Mouse (Mus musculus): Measurements from ENCODE around the gene Atxn7l2. TPM values are rescaled to one million over a fixed set of nuclear protein-coding genes. Genes with fewer than 3 reads are reported as not detected.
"Not testable (repeated sequence)": the region's sequence is repeated elsewhere in the genome, so short reads cannot be mapped to it uniquely, and the experiment has no call there.

Atxn7l2 gene
- total RNA-seq, 1 experiment, result 9.5 TPM

GRCm38 (mm10) chr3:108246857-108247256, 36.1 kb upstream of the Atxn7l2 start:
- Histone ChIP-seq H3K36me3 (ENCODE audit: control insufficient read depth, insufficient read depth, low read length, poor library complexity, severe bottlenecking) (no peaks in the 10 kb centered on the region), H3K4me3 (ENCODE audit: insufficient read depth in 1 of 2, low read depth in 1 of 2, low read length in 2 of 2, poor library complexity in 1 of 2, severe bottlenecking in 1 of 2) (no peak overlapping the region), H3K9me3 (ENCODE audit: control insufficient read depth, insufficient read depth, low read depth, low read length) (no peaks in the 10 kb centered on the region), H3K9ac (ENCODE audit: insufficient read depth, low read depth, low read length, poor library complexity, severe bottlenecking) (no peak overlapping the region), H3K4me1 (ENCODE audit: control insufficient read depth in 2 of 2, insufficient read depth in 2 of 2, low read length in 2 of 2, poor library complexity in 1 of 2) (no peaks in the 10 kb centered on the region), H3K27ac (ENCODE audit: insufficient read depth, low read depth, low read length, poor library complexity, severe bottlenecking) (peak overlapping the region; percentile 31; the same call in 1 of the 2 replicates)
- TF ChIP-seq MAFK (IDR thresholded peaks at IDR 0.05; ENCODE audit: insufficient read depth, low read depth, low read length) (no peak), ZNF384 (IDR thresholded peaks at IDR 0.05; ENCODE audit: low read depth, low read length) (no peak), HCFC1 (IDR thresholded peaks at IDR 0.05; ENCODE audit: borderline replicate concordance, insufficient read depth, low read length) (no peak), ZC3H11A (IDR thresholded peaks at IDR 0.05; ENCODE audit: borderline replicate concordance, low read depth, low read length) (no peak), CHD2 (IDR thresholded peaks at IDR 0.05; ENCODE audit: low read depth, low read length) (no peak)
- DNase-seq (ENCODE audit: low read depth, low spot score), result no peak
- in situ Hi-C loops (cut with MboI; ENCODE audit: low sequenced_read_pairs in 2 of 2, unreplicated experiment in 2 of 2), result no loop called here

GRCm38 (mm10) chr3:108241243-108241839, 30.6 kb upstream of the Atxn7l2 start:
- no peak for DNase-seq (ENCODE audit: low read depth, low spot score)
- in situ Hi-C loops (cut with MboI; ENCODE audit: low sequenced_read_pairs in 2 of 2, unreplicated experiment in 2 of 2), result no loop called here
- no peaks in the 10 kb centered on the region for H3K36me3 ChIP-seq (ENCODE audit: control insufficient read depth, insufficient read depth, low read length, poor library complexity, severe bottlenecking)
- H3K9ac ChIP-seq (ENCODE audit: insufficient read depth, low read depth, low read length, poor library complexity, severe bottlenecking), result no peak overlapping the region
- H3K9me3 ChIP-seq (ENCODE audit: control insufficient read depth, insufficient read depth, low read depth, low read length), result no peaks in the 10 kb centered on the region
- no peak overlapping the region for H3K4me3 ChIP-seq (ENCODE audit: insufficient read depth in 1 of 2, low read depth in 1 of 2, low read length in 2 of 2, poor library complexity in 1 of 2, severe bottlenecking in 1 of 2)
- no peak overlapping the region for H3K27ac ChIP-seq (ENCODE audit: insufficient read depth, low read depth, low read length, poor library complexity, severe bottlenecking)
- TF ChIP-seq HCFC1 (IDR thresholded peaks at IDR 0.05; ENCODE audit: borderline replicate concordance, insufficient read depth, low read length) (no peak), ZNF384 (IDR thresholded peaks at IDR 0.05; ENCODE audit: low read depth, low read length) (no peak), CHD2 (IDR thresholded peaks at IDR 0.05; ENCODE audit: low read depth, low read length) (no peak), ZC3H11A (IDR thresholded peaks at IDR 0.05; ENCODE audit: borderline replicate concordance, low read depth, low read length) (no peak), MAFK (IDR thresholded peaks at IDR 0.05; ENCODE audit: insufficient read depth, low read depth, low read length) (no peak)
- H3K4me1 ChIP-seq (ENCODE audit: control insufficient read depth in 2 of 2, insufficient read depth in 2 of 2, low read length in 2 of 2, poor library complexity in 1 of 2), result peaks cover 0 to 3% of the 10 kb centered on the region in 2 experiments; a peak in 1 of 4 replicates

GRCm38 (mm10) chr3:108237474-108238102, 26.9 kb upstream of the Atxn7l2 start:
- in situ Hi-C loops (cut with MboI; ENCODE audit: low sequenced_read_pairs in 2 of 2, unreplicated experiment in 2 of 2); H3K36me3 ChIP-seq (ENCODE audit: control insufficient read depth, insufficient read depth, low read length, poor library complexity, severe bottlenecking); H3K27ac ChIP-seq (ENCODE audit: insufficient read depth, low read depth, low read length, poor library complexity, severe bottlenecking); H3K9me3 ChIP-seq (ENCODE audit: control insufficient read depth, insufficient read depth, low read depth, low read length); H3K9ac ChIP-seq (ENCODE audit: insufficient read depth, low read depth, low read length, poor library complexity, severe bottlenecking); H3K4me3 ChIP-seq (ENCODE audit: insufficient read depth in 1 of 2, low read depth in 1 of 2, low read length in 2 of 2, poor library complexity in 1 of 2, severe bottlenecking in 1 of 2); H3K4me1 ChIP-seq (ENCODE audit: control insufficient read depth in 2 of 2, insufficient read depth in 2 of 2, low read length in 2 of 2, poor library complexity in 1 of 2): not testable (repeated sequence)
- peak; percentile 17 for DNase-seq (ENCODE audit: low read depth, low spot score)

- Histone ChIP-seq H3K9ac (ENCODE audit: insufficient read depth, low read depth, low read length, poor library complexity, severe bottlenecking) (no peak overlapping the region), H3K4me1 (ENCODE audit: control insufficient read depth in 2 of 2, insufficient read depth in 2 of 2, low read length in 2 of 2, poor library complexity in 1 of 2) (peaks cover 0 to 6% of the 10 kb centered on the region in 2 experiments; a peak in 1 of 4 replicates), H3K4me3 (ENCODE audit: insufficient read depth in 1 of 2, low read depth in 1 of 2, low read length in 2 of 2, poor library complexity in 1 of 2, severe bottlenecking in 1 of 2) (no peak overlapping the region), H3K9me3 (ENCODE audit: control insufficient read depth, insufficient read depth, low read depth, low read length) (no peaks in the 10 kb centered on the region), H3K36me3 (ENCODE audit: control insufficient read depth, insufficient read depth, low read length, poor library complexity, severe bottlenecking) (no peaks in the 10 kb centered on the region), H3K27ac (ENCODE audit: insufficient read depth, low read depth, low read length, poor library complexity, severe bottlenecking) (no peak overlapping the region)
- DNase-seq (ENCODE audit: low read depth, low spot score), result no peak
- in situ Hi-C loops (cut with MboI; ENCODE audit: low sequenced_read_pairs in 2 of 2, unreplicated experiment in 2 of 2), result no loop called here
- no peak for TF ChIP-seq ZNF384 (IDR thresholded peaks at IDR 0.05; ENCODE audit: low read depth, low read length)
- no peak for TF ChIP-seq CHD2 (IDR thresholded peaks at IDR 0.05; ENCODE audit: low read depth, low read length)
- no peak for TF ChIP-seq HCFC1 (IDR thresholded peaks at IDR 0.05; ENCODE audit: borderline replicate concordance, insufficient read depth, low read length)
- no peak for TF ChIP-seq ZC3H11A (IDR thresholded peaks at IDR 0.05; ENCODE audit: borderline replicate concordance, low read depth, low read length)
- TF ChIP-seq MAFK (IDR thresholded peaks at IDR 0.05; ENCODE audit: insufficient read depth, low read depth, low read length), result no peak
These were observed 20.9 kb upstream of the Atxn7l2 start for GRCm38 (mm10) chr3:108231646-108232045.

Data from ES-E14 (cell line).